Mouse (Mus musculus) myocyte (in vitro differentiated cells): ENCODE results near the gene Tnfrsf8. TPM values are rescaled to one million over a fixed set of nuclear protein-coding genes. Genes with fewer than 3 reads are reported as not detected.

Experiments
- H3K27me3 ChIP-seq: one replicate; pipeline ENCODE4 v1.6.1; 2011; ENCODE audit not compliant: control insufficient read depth, insufficient read depth, insufficient read length
- H3K36me3 ChIP-seq: one replicate; pipeline ENCODE4 v1.6.1; 2011; ENCODE audit not compliant: control insufficient read depth, insufficient read depth
- H3K4me2 ChIP-seq: one replicate; pipeline ENCODE4 v1.6.1; 2011; ENCODE audit warnings: low read depth, control low read depth
- H3K4me3 ChIP-seq: one replicate; pipeline ENCODE4 v1.5.1; 2011; ENCODE audit warnings: mild to moderate bottlenecking, control low read depth, moderate library complexity
- H3K79me2 ChIP-seq: one replicate; pipeline ENCODE4 v1.6.1; 2011; ENCODE audit not compliant: control insufficient read depth, insufficient read depth
- H3ac ChIP-seq: one replicate; pipeline ENCODE4 v1.6.1; 2011; ENCODE audit not compliant: control insufficient read depth, insufficient read length
- CEBPB ChIP-seq: IDR thresholded peaks from 2 replicates; pipeline ENCODE4 v1.6.1; 2011; ENCODE audit warnings: mild to moderate bottlenecking, moderate library complexity; ENCODE audit not compliant: poor library complexity, insufficient read depth, severe bottlenecking
- E2F4 ChIP-seq: IDR thresholded peaks from one replicate; pipeline ENCODE4 v1.6.1; 2011; ENCODE audit warnings: mild to moderate bottlenecking, control low read depth, moderate library complexity; ENCODE audit not compliant: insufficient read depth
- MAX ChIP-seq: IDR thresholded peaks from one replicate; pipeline ENCODE4 v1.6.1; 2011; ENCODE audit warnings: low read depth, mild to moderate bottlenecking, control low read depth
- MYOD1 ChIP-seq, 3 experiments: IDR thresholded peaks; one replicate each; pipeline ENCODE4 v1.6.1; 2011; ENCODE audit warnings: control low read depth in 2 of 3, low read depth in 2 of 3, mild to moderate bottlenecking in 2 of 3, moderate library complexity in 1 of 3; ENCODE audit not compliant: insufficient read length in 2 of 3, control insufficient read depth in 1 of 3
- MYOG ChIP-seq, 3 experiments: IDR thresholded peaks; one replicate each; pipeline ENCODE4 v1.6.1; 2011; ENCODE audit warnings: control low read depth in 2 of 3, low read depth in 2 of 3, mild to moderate bottlenecking in 2 of 3; ENCODE audit not compliant: insufficient read length in 2 of 3, control insufficient read depth in 1 of 3, insufficient read depth in 1 of 3
- POLR2A ChIP-seq: IDR thresholded peaks from one replicate; pipeline ENCODE4 v1.6.1; 2011; ENCODE audit warnings: low read depth, mild to moderate bottlenecking, control low read depth, moderate library complexity; ENCODE audit not compliant: insufficient read length
- POLR2AphosphoS2 ChIP-seq: IDR thresholded peaks from one replicate; pipeline ENCODE4 v1.6.1; 2011; ENCODE audit warnings: low read depth, control low read depth; ENCODE audit not compliant: insufficient read length
- REST ChIP-seq: IDR thresholded peaks from one replicate; pipeline ENCODE4 v1.6.1; 2011; ENCODE audit warnings: mild to moderate bottlenecking, control low read depth, moderate library complexity; ENCODE audit not compliant: insufficient read depth, insufficient read length
- SRF ChIP-seq: IDR thresholded peaks from one replicate; pipeline ENCODE4 v1.6.1; 2011; ENCODE audit warnings: low read depth; ENCODE audit not compliant: control insufficient read depth, insufficient read length
- TCF12 ChIP-seq: IDR thresholded peaks from one replicate; pipeline ENCODE4 v1.6.1; 2011; ENCODE audit warnings: mild to moderate bottlenecking, control low read depth; ENCODE audit not compliant: poor library complexity, insufficient read depth, severe bottlenecking
- TCF3 ChIP-seq: IDR thresholded peaks from one replicate; pipeline ENCODE4 v1.6.1; 2011; ENCODE audit warnings: low read depth, control low read depth; ENCODE audit not compliant: insufficient read length
- USF1 ChIP-seq: IDR thresholded peaks from one replicate; pipeline ENCODE4 v1.6.1; 2011; ENCODE audit warnings: low read depth, mild to moderate bottlenecking, control low read depth, moderate library complexity
- polyA plus RNA-seq: library from polyadenylated mRNA; unstranded; fragments of >200 nt; fragmentation: generic; extraction: Trizol; gene quantifications from one replicate; pipeline ENCODE4 v1.2.1, GENCODE M21; 2012; ENCODE audit warnings: missing spikeins

Gene Tnfrsf8
- polyA plus RNA-seq, 1 experiment, result 0.02 TPM

GRCm38 (mm10) chr4:145236027-145236426 is 78.9 kb downstream of the Tnfrsf8 start:
- Histone ChIP-seq H3K4me2 (no peak overlapping the region), H3K36me3 (no peaks in the 10 kb centered on the region), H3K27me3 (no peaks in the 10 kb centered on the region), H3ac (no peak overlapping the region), H3K4me3 (no peak overlapping the region), H3K79me2 (peaks cover 34% of the 10 kb centered on the region)
- TF ChIP-seq REST, result no peak
- no peak for TF ChIP-seq TCF12
- no peak for TF ChIP-seq POLR2AphosphoS2
- TF ChIP-seq MYOG (IDR thresholded peaks at IDR 0.05; ENCODE audit: control insufficient read depth in 1 of 3, insufficient read depth in 1 of 3, insufficient read length in 2 of 3, low read depth in 2 of 3), result no peak
- no peak for TF ChIP-seq CEBPB
- TF ChIP-seq E2F4, result no peak
- TF ChIP-seq TCF3, result no peak
- TF ChIP-seq MYOD1 (IDR thresholded peaks at IDR 0.05; ENCODE audit: control insufficient read depth in 1 of 3, insufficient read length in 2 of 3, low read depth in 2 of 3), result no peak
- no peak for TF ChIP-seq SRF
- TF ChIP-seq POLR2A, result no peak
- TF ChIP-seq MAX, result no peak
- TF ChIP-seq USF1, result no peak

- Histone ChIP-seq H3K27me3 (no peaks in the 10 kb centered on the region), H3K79me2 (peaks cover 32% of the 10 kb centered on the region), H3K4me3 (no peak overlapping the region), H3K4me2 (no peak overlapping the region), H3ac (no peak overlapping the region), H3K36me3 (no peaks in the 10 kb centered on the region)
- TF ChIP-seq TCF12, result no peak
- no peak for TF ChIP-seq TCF3
- no peak for TF ChIP-seq POLR2AphosphoS2
- TF ChIP-seq MYOG (IDR thresholded peaks at IDR 0.05; ENCODE audit: control insufficient read depth in 1 of 3, insufficient read depth in 1 of 3, insufficient read length in 2 of 3, low read depth in 2 of 3), result no peak
- no peak for TF ChIP-seq REST
- TF ChIP-seq MAX, result no peak
- TF ChIP-seq SRF, result no peak
- no peak for TF ChIP-seq USF1
- no peak for TF ChIP-seq CEBPB
- no peak for TF ChIP-seq MYOD1 (IDR thresholded peaks at IDR 0.05; ENCODE audit: control insufficient read depth in 1 of 3, insufficient read length in 2 of 3, low read depth in 2 of 3)
- no peak for TF ChIP-seq POLR2A
- TF ChIP-seq E2F4, result no peak
Measured at GRCm38 (mm10) chr4:145233487-145234228, 81.3 kb downstream of the Tnfrsf8 start.

- Histone ChIP-seq H3K4me3 (no peak overlapping the region), H3K79me2 (peaks cover 16% of the 10 kb centered on the region), H3K36me3 (no peaks in the 10 kb centered on the region), H3K4me2 (no peak overlapping the region), H3ac (no peak overlapping the region), H3K27me3 (no peaks in the 10 kb centered on the region)
- TF ChIP-seq TCF12 (no peak), SRF (no peak), REST (no peak), POLR2A (no peak), POLR2AphosphoS2 (no peak), MYOG (IDR thresholded peaks at IDR 0.05; ENCODE audit: control insufficient read depth in 1 of 3, insufficient read depth in 1 of 3, insufficient read length in 2 of 3, low read depth in 2 of 3) (peak in 1 of 3 experiments; percentile 30), MYOD1 (IDR thresholded peaks at IDR 0.05; ENCODE audit: control insufficient read depth in 1 of 3, insufficient read length in 2 of 3, low read depth in 2 of 3) (peak in 1 of 3 experiments; percentile 36)
Measured at GRCm38 (mm10) chr4:145231732-145232131, 83.2 kb downstream of the Tnfrsf8 start.

- Histone ChIP-seq H3K27me3 (no peaks in the 10 kb centered on the region), H3K4me3 (no peak overlapping the region), H3K79me2 (peaks cover 11% of the 10 kb centered on the region), H3K4me2 (no peak overlapping the region), H3K36me3 (no peaks in the 10 kb centered on the region), H3ac (no peak overlapping the region)
- no peak for TF ChIP-seq MYOG (IDR thresholded peaks at IDR 0.05; ENCODE audit: control insufficient read depth in 1 of 3, insufficient read depth in 1 of 3, insufficient read length in 2 of 3, low read depth in 2 of 3)
- no peak for TF ChIP-seq E2F4
- TF ChIP-seq POLR2A, result no peak
Measured at GRCm38 (mm10) chr4:145230647-145231046, 84.3 kb downstream of the Tnfrsf8 start.

GRCm38 (mm10) chr4:145229524-145230163 is 85.3 kb downstream of the Tnfrsf8 start:
- peak overlapping the region; percentile 21 for H3K4me2 ChIP-seq
- no peaks in the 10 kb centered on the region for H3K36me3 ChIP-seq
- H3K27me3 ChIP-seq, result no peaks in the 10 kb centered on the region
- TF ChIP-seq TCF3, result no peak
- no peak for TF ChIP-seq MAX
- no peak for TF ChIP-seq E2F4
- TF ChIP-seq CEBPB, result no peak
- no peak for TF ChIP-seq SRF
- TF ChIP-seq USF1, result no peak
- TF ChIP-seq MYOG (IDR thresholded peaks at IDR 0.05; ENCODE audit: control insufficient read depth in 1 of 3, insufficient read depth in 1 of 3, insufficient read length in 2 of 3, low read depth in 2 of 3), result no peak
- no peak for TF ChIP-seq POLR2AphosphoS2
- TF ChIP-seq POLR2A, result no peak
- TF ChIP-seq TCF12, result no peak
- no peak overlapping the region for H3K4me3 ChIP-seq
- peaks cover 11% of the 10 kb centered on the region for H3K79me2 ChIP-seq
- no peak overlapping the region for H3ac ChIP-seq
